8 mouse cellular contexts compared by ENCODE assay signal in the genomic region with DNA sequence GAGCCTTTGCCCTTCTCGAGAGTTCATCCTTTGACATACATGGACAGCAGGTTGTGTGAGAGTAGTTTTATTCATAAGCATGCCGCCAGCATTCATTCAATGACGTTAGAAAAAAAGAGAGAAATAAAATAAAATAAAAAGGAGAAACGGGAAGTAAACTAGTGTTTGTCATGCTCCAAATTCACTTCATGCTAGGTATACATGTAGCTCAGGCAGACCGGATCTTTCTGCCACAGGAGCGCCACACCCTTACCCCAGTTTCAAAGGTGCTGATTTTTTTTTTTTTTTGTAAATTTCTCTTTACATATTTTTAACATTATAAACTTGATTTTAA. TPM values are rescaled to one million over a fixed set of nuclear protein-coding genes. Genes with fewer than 3 reads are reported as not detected.
DNase-seq lines count a peak whose midpoint lies in the region; ATAC-seq lines count a peak whose summit lies in the region.

No protein-coding gene starts in this region.

- peaks cover 12% of the 10 kb centered on the region; the same call in 1 of the 2 replicates for H3K4me1 ChIP-seq in kidney, embryonic 16.5 days (ENCODE audit: insufficient read depth, low read length)
- H3K4me1 ChIP-seq in intestine, embryonic 16.5 days (ENCODE audit: control insufficient read depth, insufficient read depth, low read length) = no peaks in the 10 kb centered on the region; the same call in 1 of the 2 replicates
- H3K4me1 ChIP-seq in neural tube, embryonic 12.5 days = peaks cover 6% of the 10 kb centered on the region

- no peaks in the 10 kb centered on the region for H3K27me3 ChIP-seq in kidney, embryonic 16.5 days (ENCODE audit: insufficient read depth, low read length)
- H3K27me3 ChIP-seq in intestine, embryonic 16.5 days (replicated peaks; ENCODE audit: control insufficient read depth, insufficient read depth, low read length) = no peaks in the 10 kb centered on the region
- no peaks in the 10 kb centered on the region for H3K27me3 ChIP-seq in neural tube, embryonic 12.5 days (replicated peaks)

- ATAC-seq in kidney, embryonic 16.5 days (ENCODE audit: low FRiP score, low TSS enrichment) = 0 out of 2 replicates have a peak, but pooled peaks have one; percentile 1
- ATAC-seq in intestine, embryonic 16.5 days = no peak
- ATAC-seq in neural tube, embryonic 12.5 days (ENCODE audit: low FRiP score, low read depth) = no peak
- ATAC-seq in cerebellum, adult (ENCODE audit: insufficient number of reproducible peaks, low FRiP score, low TSS enrichment) = no peak

- H3K4me3 ChIP-seq in kidney, embryonic 16.5 days (ENCODE audit: low read length) = peak overlapping the region; percentile 94
- H3K4me3 ChIP-seq in intestine, embryonic 16.5 days (ENCODE audit: low read length) = peak overlapping the region; percentile 81
- peak overlapping the region; percentile 68 for H3K4me3 ChIP-seq in neural tube, embryonic 12.5 days

- peak overlapping the region; percentile 85 for H3K4me2 ChIP-seq in kidney, embryonic 16.5 days (replicated peaks; ENCODE audit: low read depth, low read length)
- H3K4me2 ChIP-seq in intestine, embryonic 16.5 days (ENCODE audit: low read depth, low read length) = peak overlapping the region; percentile 71
- H3K4me2 ChIP-seq in neural tube, embryonic 12.5 days (replicated peaks) = peak overlapping the region; percentile 77

- peak overlapping the region; percentile 95 for H3K9ac ChIP-seq in kidney, embryonic 16.5 days (replicated peaks; ENCODE audit: low read length)
- peak overlapping the region; percentile 94 for H3K9ac ChIP-seq in intestine, embryonic 16.5 days (ENCODE audit: low read depth, low read length)
- peak overlapping the region; percentile 74 for H3K9ac ChIP-seq in neural tube, embryonic 12.5 days

- H3K27ac ChIP-seq in kidney, embryonic 16.5 days (ENCODE audit: low read length) = peak overlapping the region; percentile 95
- H3K27ac ChIP-seq in intestine, embryonic 16.5 days (ENCODE audit: low read length) = peak overlapping the region; percentile 93
- no peak overlapping the region for H3K27ac ChIP-seq in neural tube, embryonic 12.5 days

- no peak for DNase-seq in kidney, postnatal 25 days
- DNase-seq in c-Kit-negative CD71-positive TER-119-positive erythroid progenitor cells, embryonic 14.5 days (ENCODE audit: low read depth, low spot score) = peak; percentile 22
- DNase-seq in layer of hippocampus, adult 9-10 months (ENCODE audit: low spot score) = no peak
- DNase-seq in layer of hippocampus, adult 18-20 months (ENCODE audit: low spot score in 2 of 2) = no peak

- H3K36me3 ChIP-seq in kidney, embryonic 16.5 days (ENCODE audit: insufficient read depth, low read length) = no peaks in the 10 kb centered on the region
- H3K36me3 ChIP-seq in intestine, embryonic 16.5 days (ENCODE audit: control insufficient read depth, insufficient read depth, low read length) = no peaks in the 10 kb centered on the region
- no peaks in the 10 kb centered on the region for H3K36me3 ChIP-seq in neural tube, embryonic 12.5 days

- WGBS in kidney, embryonic 16.5 days = 8% methylated on average over 6 of the region's 6 CpGs
- 11% methylated on average over 6 of the region's 6 CpGs for WGBS in intestine, embryonic 16.5 days
- 11% methylated on average over 6 of the region's 6 CpGs for WGBS in neural tube, embryonic 12.5 days

- no peaks in the 10 kb centered on the region for H3K9me3 ChIP-seq in kidney, embryonic 16.5 days (ENCODE audit: low read length)
- H3K9me3 ChIP-seq in intestine, embryonic 16.5 days (ENCODE audit: control insufficient read depth, low read length) = no peaks in the 10 kb centered on the region
- no peaks in the 10 kb centered on the region for H3K9me3 ChIP-seq in neural tube, embryonic 12.5 days

RNA-seq across cellular contexts. Expression of a gene that starts 0.7 kb away (rescaled TPM):
- 43.6 and 43.7 TPM in 2 replicates for polyA plus RNA-seq in kidney, embryonic 16.5 days (2015; fragmentation: Nextera tagmentation; extraction: Ambion mirVana)
- polyA plus RNA-seq in intestine, embryonic 16.5 days (2015; fragmentation: Nextera tagmentation; extraction: Ambion mirVana) = 35.9 and 36.2 TPM in 2 replicates
- 26.9 and 30.6 TPM in 2 replicates for polyA plus RNA-seq in neural tube, embryonic 12.5 days (2016; fragmentation: Nextera tagmentation; extraction: Ambion mirVana)
- 10 to 100 TPM; 22.9 to 27.1 TPM for total RNA-seq in layer of hippocampus, adult 18-20 months (2021)

RNA-seq across cellular contexts. Expression of a gene that starts 0.8 kb away (rescaled TPM):
- polyA plus RNA-seq in kidney, embryonic 16.5 days (2015; fragmentation: Nextera tagmentation; extraction: Ambion mirVana) = 10.2 and 10.7 TPM in 2 replicates
- polyA plus RNA-seq in intestine, embryonic 16.5 days (2015; fragmentation: Nextera tagmentation; extraction: Ambion mirVana) = 7.2 and 8.3 TPM in 2 replicates
- polyA plus RNA-seq in neural tube, embryonic 12.5 days (2016; fragmentation: Nextera tagmentation; extraction: Ambion mirVana) = 10.1 and 12.1 TPM in 2 replicates
- total RNA-seq in layer of hippocampus, adult 18-20 months (2021) = 1 to 10 TPM; 5.4 to 7.3 TPM

RNA-seq across cellular contexts. Expression of a gene that starts 46.3 kb away (rescaled TPM):
- 0.50 and 0.74 TPM in 2 replicates for polyA plus RNA-seq in kidney, embryonic 16.5 days (2015; fragmentation: Nextera tagmentation; extraction: Ambion mirVana)
- 0.45 and 0.57 TPM in 2 replicates for polyA plus RNA-seq in intestine, embryonic 16.5 days (2015; fragmentation: Nextera tagmentation; extraction: Ambion mirVana)
- 0.44 and 0.63 TPM in 2 replicates for polyA plus RNA-seq in neural tube, embryonic 12.5 days (2016; fragmentation: Nextera tagmentation; extraction: Ambion mirVana)
- total RNA-seq in layer of hippocampus, adult 18-20 months (2021) = under 1 TPM; 0.38 to 0.45 TPM
